Mouse (Mus musculus) cerebellum, postnatal 14 days (tissue): ENCODE data around the gene Ackr4.

Source experiments
- DNase-seq, 2 experiments: peaks; one replicate each; pipeline ENCODE4 v3.0.0; 2021; ENCODE audit warnings: mixed read lengths in 2 of 2

Gene Ackr4

GRCm38 (mm10) chr9:104126833-104127232 lies at the start of gene Ackr4:
Gene Ackr4 (minus strand): TSS chr9:104126933.
- DNase-seq, result no peak

GRCm38 (mm10) chr9:104172342-104172741 lies 45.6 kb upstream of the Ackr4 start:
- DNase-seq, result no peak

GRCm38 (mm10) chr9:104171651-104172050 lies 44.9 kb upstream of the Ackr4 start:
- DNase-seq, result no peak

- no peak for DNase-seq
These were observed 43.3 kb upstream of the Ackr4 start for GRCm38 (mm10) chr9:104169986-104170385.

- no peak for DNase-seq
These were observed 39.2 kb upstream of the Ackr4 start for GRCm38 (mm10) chr9:104165926-104166325.

GRCm38 (mm10) chr9:104164194-104164593 lies 37.5 kb upstream of the Ackr4 start:
- no peak for DNase-seq

- DNase-seq, result no peak
These were observed 34.4 kb upstream of the Ackr4 start for GRCm38 (mm10) chr9:104161117-104161516.

- no peak for DNase-seq
These were observed 30.6 kb upstream of the Ackr4 start for GRCm38 (mm10) chr9:104157291-104157690.

- DNase-seq, result no peak
These were observed 29.8 kb upstream of the Ackr4 start for GRCm38 (mm10) chr9:104156506-104156905.

GRCm38 (mm10) chr9:104155100-104155715 lies 28.5 kb upstream of the Ackr4 start:
- no peak for DNase-seq

- no peak for DNase-seq
These were observed 25.4 kb upstream of the Ackr4 start for GRCm38 (mm10) chr9:104152121-104152520.

- no peak for DNase-seq
These were observed 22.2 kb upstream of the Ackr4 start for GRCm38 (mm10) chr9:104148969-104149368.

- no peak for DNase-seq
These were observed 19.9 kb upstream of the Ackr4 start for GRCm38 (mm10) chr9:104146683-104147082.

- DNase-seq, result no peak
These were observed 17.7 kb upstream of the Ackr4 start for GRCm38 (mm10) chr9:104144314-104144996.

- no peak for DNase-seq
These were observed 16.1 kb upstream of the Ackr4 start for GRCm38 (mm10) chr9:104142805-104143204.

GRCm38 (mm10) chr9:104140351-104140750 lies 13.6 kb upstream of the Ackr4 start:
- DNase-seq, result no peak

GRCm38 (mm10) chr9:104130141-104130755 lies 3.5 kb upstream of the Ackr4 start:
- no peak for DNase-seq

GRCm38 (mm10) chr9:104128110-104128509 lies 1.4 kb upstream of the Ackr4 start:
- DNase-seq, result no peak

- DNase-seq, result no peak
These were observed 3.1 kb downstream of the Ackr4 start for GRCm38 (mm10) chr9:104123622-104124021.

- DNase-seq, result no peak
These were observed 3.6 kb downstream of the Ackr4 start for GRCm38 (mm10) chr9:104123101-104123500.

GRCm38 (mm10) chr9:104109151-104109550 lies 17.6 kb downstream of the Ackr4 start:
- DNase-seq, result no peak

- no peak for DNase-seq
These were observed 18.1 kb downstream of the Ackr4 start for GRCm38 (mm10) chr9:104108571-104109143.

- DNase-seq, result no peak
These were observed 19.3 kb downstream of the Ackr4 start for GRCm38 (mm10) chr9:104107482-104107881.

GRCm38 (mm10) chr9:104106930-104107329 lies 19.8 kb downstream of the Ackr4 start:
- no peak for DNase-seq
